Mouse (Mus musculus): ENCODE measurements around the gene Ralgds.

- TF ChIP-seq CTCF (IDR thresholded peaks at IDR 0.05; ENCODE audit: borderline replicate concordance, insufficient read depth, low read depth, low read length) (no peak), POLR2A (IDR thresholded peaks at IDR 0.05; ENCODE audit: borderline replicate concordance, insufficient read depth, low read length) (no peak)
Measured at GRCm38 (mm10) chr2:28495801-28496595, 16.9 kb upstream of the Ralgds start.
